Mouse (Mus musculus): ENCODE measurements at regions not wholly inside any gene's neighbourhood (a gene's known extent, or its start where the extent isn't known, plus 50 kb on each side); places are given as distances from the start of the nearest gene placed in this dataset.
A peak's percentile ranks its signal among the peaks of the same experiment; 100 is the strongest.

- H3K27me3 ChIP-seq (ENCODE audit: control insufficient read depth, insufficient read depth, low read length, poor library complexity, severe bottlenecking): no peaks in the 10 kb centered on the region
- no peak overlapping the region for H3K4me3 ChIP-seq (ENCODE audit: low read depth, low read length)
- TF ChIP-seq CTCF (IDR thresholded peaks at IDR 0.05; ENCODE audit: low read depth, low read length) (peak; percentile 29), POLR2A (IDR thresholded peaks at IDR 0.05; ENCODE audit: insufficient read depth, low read length) (no peak)
- no peaks in the 10 kb centered on the region for H3K4me1 ChIP-seq (ENCODE audit: control insufficient read depth, insufficient read depth, low read length)
- H3K36me3 ChIP-seq (ENCODE audit: control insufficient read depth, insufficient read depth, low read length, poor library complexity, severe bottlenecking): no peaks in the 10 kb centered on the region
- H3K9ac ChIP-seq (ENCODE audit: low read depth, poor library complexity, severe bottlenecking): no peak overlapping the region
- no peaks in the 10 kb centered on the region; the same call in 1 of the 2 replicates for H3K9me3 ChIP-seq (replicated peaks; ENCODE audit: control insufficient read depth, insufficient read depth, low read length, poor library complexity, severe bottlenecking)
- no peak overlapping the region for H3K27ac ChIP-seq (ENCODE audit: insufficient read depth, low read length)
Measured at GRCm38 (mm10) chr16:50717306-50718017, 126.5 kb upstream of the Ccdc54 start.

GRCm38 (mm10) chr16:50709727-50710126 lies 118.8 kb upstream of the Ccdc54 start:
- H3K36me3 ChIP-seq (ENCODE audit: control insufficient read depth, insufficient read depth, low read length, poor library complexity, severe bottlenecking): no peaks in the 10 kb centered on the region
- H3K9me3 ChIP-seq (replicated peaks; ENCODE audit: control insufficient read depth, insufficient read depth, low read length, poor library complexity, severe bottlenecking): no peaks in the 10 kb centered on the region
- TF ChIP-seq POLR2A (IDR thresholded peaks at IDR 0.05; ENCODE audit: insufficient read depth, low read length) (no peak), CTCF (IDR thresholded peaks at IDR 0.05; ENCODE audit: low read depth, low read length) (no peak), EP300 (IDR thresholded peaks at IDR 0.05; ENCODE audit: insufficient read depth, low read depth, low read length) (no peak)
- H3K9ac ChIP-seq (ENCODE audit: low read depth, poor library complexity, severe bottlenecking): no peak overlapping the region
- H3K4me1 ChIP-seq (ENCODE audit: control insufficient read depth, insufficient read depth, low read length): no peaks in the 10 kb centered on the region
- H3K4me3 ChIP-seq (ENCODE audit: low read depth, low read length): no peak overlapping the region
- no peak overlapping the region for H3K27ac ChIP-seq (ENCODE audit: insufficient read depth, low read length)
- no peaks in the 10 kb centered on the region for H3K27me3 ChIP-seq (ENCODE audit: control insufficient read depth, insufficient read depth, low read length, poor library complexity, severe bottlenecking)

GRCm38 (mm10) chr16:50707906-50708305 lies 117.0 kb upstream of the Ccdc54 start:
- Histone ChIP-seq H3K4me1 (ENCODE audit: control insufficient read depth, insufficient read depth, low read length) (no peaks in the 10 kb centered on the region), H3K4me3 (ENCODE audit: low read depth, low read length) (no peak overlapping the region), H3K36me3 (ENCODE audit: control insufficient read depth, insufficient read depth, low read length, poor library complexity, severe bottlenecking) (no peaks in the 10 kb centered on the region), H3K9me3 (replicated peaks; ENCODE audit: control insufficient read depth, insufficient read depth, low read length, poor library complexity, severe bottlenecking) (no peaks in the 10 kb centered on the region), H3K9ac (ENCODE audit: low read depth, poor library complexity, severe bottlenecking) (no peak overlapping the region), H3K27ac (ENCODE audit: insufficient read depth, low read length) (no peak overlapping the region), H3K27me3 (ENCODE audit: control insufficient read depth, insufficient read depth, low read length, poor library complexity, severe bottlenecking) (no peaks in the 10 kb centered on the region)
- TF ChIP-seq CTCF (IDR thresholded peaks at IDR 0.05; ENCODE audit: low read depth, low read length) (no peak), EP300 (IDR thresholded peaks at IDR 0.05; ENCODE audit: insufficient read depth, low read depth, low read length) (no peak), POLR2A (IDR thresholded peaks at IDR 0.05; ENCODE audit: insufficient read depth, low read length) (no peak)

GRCm38 (mm10) chr16:50705921-50706320 lies 115.0 kb upstream of the Ccdc54 start:
- H3K9me3 ChIP-seq (replicated peaks; ENCODE audit: control insufficient read depth, insufficient read depth, low read length, poor library complexity, severe bottlenecking): no peaks in the 10 kb centered on the region
- no peaks in the 10 kb centered on the region for H3K4me1 ChIP-seq (ENCODE audit: control insufficient read depth, insufficient read depth, low read length)
- H3K4me3 ChIP-seq (ENCODE audit: low read depth, low read length): no peak overlapping the region

GRCm38 (mm10) chr16:50700811-50701517 lies 110.0 kb upstream of the Ccdc54 start:
- H3K27ac ChIP-seq (ENCODE audit: insufficient read depth, low read length): no peak overlapping the region
- no peak overlapping the region for H3K9ac ChIP-seq (ENCODE audit: low read depth, poor library complexity, severe bottlenecking)
- H3K9me3 ChIP-seq (replicated peaks; ENCODE audit: control insufficient read depth, insufficient read depth, low read length, poor library complexity, severe bottlenecking): no peaks in the 10 kb centered on the region
- H3K27me3 ChIP-seq (ENCODE audit: control insufficient read depth, insufficient read depth, low read length, poor library complexity, severe bottlenecking): no peaks in the 10 kb centered on the region
- H3K36me3 ChIP-seq (ENCODE audit: control insufficient read depth, insufficient read depth, low read length, poor library complexity, severe bottlenecking): no peaks in the 10 kb centered on the region
- TF ChIP-seq POLR2A (IDR thresholded peaks at IDR 0.05; ENCODE audit: insufficient read depth, low read length): no peak
- no peak for TF ChIP-seq CTCF (IDR thresholded peaks at IDR 0.05; ENCODE audit: low read depth, low read length)
- TF ChIP-seq EP300 (IDR thresholded peaks at IDR 0.05; ENCODE audit: insufficient read depth, low read depth, low read length): no peak
- H3K4me1 ChIP-seq (ENCODE audit: control insufficient read depth, insufficient read depth, low read length): no peaks in the 10 kb centered on the region
- H3K4me3 ChIP-seq (ENCODE audit: low read depth, low read length): no peak overlapping the region

More at GRCm38 (mm10) chr16:50705921-50706320, 115.0 kb upstream of the Ccdc54 start:
- no peak for TF ChIP-seq POLR2A (IDR thresholded peaks at IDR 0.05; ENCODE audit: insufficient read depth, low read length)
- TF ChIP-seq CTCF (IDR thresholded peaks at IDR 0.05; ENCODE audit: low read depth, low read length): no peak
- no peak for TF ChIP-seq EP300 (IDR thresholded peaks at IDR 0.05; ENCODE audit: insufficient read depth, low read depth, low read length)
- Histone ChIP-seq H3K9ac (ENCODE audit: low read depth, poor library complexity, severe bottlenecking) (no peak overlapping the region), H3K36me3 (ENCODE audit: control insufficient read depth, insufficient read depth, low read length, poor library complexity, severe bottlenecking) (no peaks in the 10 kb centered on the region), H3K27ac (ENCODE audit: insufficient read depth, low read length) (no peak overlapping the region), H3K27me3 (ENCODE audit: control insufficient read depth, insufficient read depth, low read length, poor library complexity, severe bottlenecking) (no peaks in the 10 kb centered on the region)

- H3K27me3 ChIP-seq (ENCODE audit: control insufficient read depth, insufficient read depth, low read length, poor library complexity, severe bottlenecking): no peaks in the 10 kb centered on the region
- H3K27ac ChIP-seq (ENCODE audit: insufficient read depth, low read length): peak overlapping the region; percentile 84
- TF ChIP-seq CTCF (IDR thresholded peaks at IDR 0.05; ENCODE audit: low read depth, low read length) (no peak), EP300 (IDR thresholded peaks at IDR 0.05; ENCODE audit: insufficient read depth, low read depth, low read length) (no peak), POLR2A (IDR thresholded peaks at IDR 0.05; ENCODE audit: insufficient read depth, low read length) (no peak)
- H3K9ac ChIP-seq (ENCODE audit: low read depth, poor library complexity, severe bottlenecking): no peak overlapping the region
- H3K4me3 ChIP-seq (ENCODE audit: low read depth, low read length): no peak overlapping the region
- H3K9me3 ChIP-seq (replicated peaks; ENCODE audit: control insufficient read depth, insufficient read depth, low read length, poor library complexity, severe bottlenecking): no peaks in the 10 kb centered on the region
- no peaks in the 10 kb centered on the region for H3K36me3 ChIP-seq (ENCODE audit: control insufficient read depth, insufficient read depth, low read length, poor library complexity, severe bottlenecking)
- H3K4me1 ChIP-seq (ENCODE audit: control insufficient read depth, insufficient read depth, low read length): no peaks in the 10 kb centered on the region
Measured at GRCm38 (mm10) chr16:50700123-50700522, 109.2 kb upstream of the Ccdc54 start.
